Mouse (Mus musculus): ENCODE measurements around the gene Myof. TPM values are rescaled to one million over a fixed set of nuclear protein-coding genes. Genes with fewer than 3 reads are reported as not detected.

Gene Myof
- total RNA-seq, 2 experiments from 2014 or later, result 4.0 to 8.0 TPM

GRCm38 (mm10) chr19:38038267-38038666, 5.1 kb downstream of the Myof start:
- H3K27ac ChIP-seq, result no peak overlapping the region
- no peak overlapping the region for H3K4me3 ChIP-seq
- intact Hi-C loops (cut with DNase I), result no loop called here
- DNase-seq (ENCODE audit: extremely low spot score in 1 of 2, low spot score in 2 of 2), result no peak
- TF ChIP-seq CTCF (IDR thresholded peaks at IDR 0.05), result no peak

GRCm38 (mm10) chr19:38035766-38036165, 7.6 kb downstream of the Myof start:
- Histone ChIP-seq H3K27ac (no peak overlapping the region), H3K4me3 (no peak overlapping the region)
- TF ChIP-seq CTCF (IDR thresholded peaks at IDR 0.05), result no peak
- no peak for DNase-seq (ENCODE audit: extremely low spot score in 1 of 2, low spot score in 2 of 2)
- intact Hi-C loops (cut with DNase I), result no loop called here

- no peak overlapping the region for H3K4me3 ChIP-seq
- intact Hi-C loops (cut with DNase I), result no loop called here
- no peak overlapping the region for H3K27ac ChIP-seq
- DNase-seq (ENCODE audit: extremely low spot score in 1 of 2, low spot score in 2 of 2), result no peak
- no peak for TF ChIP-seq CTCF (IDR thresholded peaks at IDR 0.05)
These were observed 8.7 kb downstream of the Myof start for GRCm38 (mm10) chr19:38034696-38035095.

- DNase-seq (ENCODE audit: extremely low spot score in 1 of 2, low spot score in 2 of 2), result no peak
- no peak for TF ChIP-seq CTCF (IDR thresholded peaks at IDR 0.05)
- Histone ChIP-seq H3K27ac (no peak overlapping the region), H3K4me3 (no peak overlapping the region)
- intact Hi-C loops (cut with DNase I), result no loop called here
These were observed 9.7 kb downstream of the Myof start for GRCm38 (mm10) chr19:38033735-38034057.

- no peak for TF ChIP-seq CTCF (IDR thresholded peaks at IDR 0.05)
- intact Hi-C loops (cut with DNase I), result no loop called here
- DNase-seq (ENCODE audit: extremely low spot score in 1 of 2, low spot score in 2 of 2), result no peak
- no peak overlapping the region for H3K27ac ChIP-seq
- H3K4me3 ChIP-seq, result no peak overlapping the region
These were observed 10.2 kb downstream of the Myof start for GRCm38 (mm10) chr19:38032993-38033734.

GRCm38 (mm10) chr19:38031144-38031543, 12.2 kb downstream of the Myof start:
- no peak overlapping the region for H3K27ac ChIP-seq
- no peak for DNase-seq (ENCODE audit: extremely low spot score in 1 of 2, low spot score in 2 of 2)
- no peak for TF ChIP-seq CTCF (IDR thresholded peaks at IDR 0.05)
- H3K4me3 ChIP-seq, result no peak overlapping the region
- intact Hi-C loops (cut with DNase I), result no loop called here

GRCm38 (mm10) chr19:38030673-38031137, 12.7 kb downstream of the Myof start:
- intact Hi-C loops (cut with DNase I), result loop anchor here (1.0 kb wide), 1 partner anchor 24 kb away; no protein-coding TSS in a partner anchor
- Histone ChIP-seq H3K4me3 (no peak overlapping the region), H3K27ac (no peak overlapping the region)
- TF ChIP-seq CTCF (IDR thresholded peaks at IDR 0.05), result no peak
- DNase-seq (ENCODE audit: extremely low spot score in 1 of 2, low spot score in 2 of 2), result peak in 1 of 2 experiments; percentile 33

- no peak overlapping the region for H3K4me3 ChIP-seq
- TF ChIP-seq CTCF (IDR thresholded peaks at IDR 0.05), result no peak
- H3K27ac ChIP-seq, result no peak overlapping the region
- intact Hi-C loops (cut with DNase I), result loop anchor here (1.0 kb wide), 1 partner anchor 24 kb away; no protein-coding TSS in a partner anchor
- no peak for DNase-seq (ENCODE audit: extremely low spot score in 1 of 2, low spot score in 2 of 2)
These were observed 13.5 kb downstream of the Myof start for GRCm38 (mm10) chr19:38029871-38030270.

- no peak for TF ChIP-seq CTCF (IDR thresholded peaks at IDR 0.05)
- DNase-seq (ENCODE audit: extremely low spot score in 1 of 2, low spot score in 2 of 2), result no peak
- H3K27ac ChIP-seq, result no peak overlapping the region
- intact Hi-C loops (cut with DNase I), result no loop called here
- H3K4me3 ChIP-seq, result no peak overlapping the region
These were observed 14.1 kb downstream of the Myof start for GRCm38 (mm10) chr19:38029292-38029691.

GRCm38 (mm10) chr19:38027881-38028521, 15.4 kb downstream of the Myof start:
- intact Hi-C loops (cut with DNase I), result no loop called here

GRCm38 (mm10) chr19:38027389-38027788, 16.0 kb downstream of the Myof start:
- Histone ChIP-seq H3K4me3 (no peak overlapping the region), H3K27ac (no peak overlapping the region)
- intact Hi-C loops (cut with DNase I), result no loop called here
- no peak for DNase-seq (ENCODE audit: extremely low spot score in 1 of 2, low spot score in 2 of 2)
- TF ChIP-seq CTCF (IDR thresholded peaks at IDR 0.05), result no peak

More at GRCm38 (mm10) chr19:38027881-38028521, 15.4 kb downstream of the Myof start:
- TF ChIP-seq CTCF (IDR thresholded peaks at IDR 0.05), result no peak
- no peak for DNase-seq (ENCODE audit: extremely low spot score in 1 of 2, low spot score in 2 of 2)
- Histone ChIP-seq H3K27ac (peak overlapping the region; percentile 19; the same call in 1 of the 2 replicates), H3K4me3 (no peak overlapping the region)

GRCm38 (mm10) chr19:38026211-38026624, 17.2 kb downstream of the Myof start:
- no peak overlapping the region for H3K4me3 ChIP-seq
- intact Hi-C loops (cut with DNase I), result no loop called here
- TF ChIP-seq CTCF (IDR thresholded peaks at IDR 0.05), result no peak
- DNase-seq (ENCODE audit: extremely low spot score in 1 of 2, low spot score in 2 of 2), result no peak
- H3K27ac ChIP-seq, result peak overlapping the region; percentile 32; the same call in 1 of the 2 replicates

Data from left cerebral cortex, adult 2 months (tissue).